Mouse (Mus musculus) kidney, adult 11 months (tissue): ENCODE results near the gene Gm14401.
"Not testable (repeated sequence)": the region's sequence is repeated elsewhere in the genome, so short reads cannot be mapped to it uniquely, and the experiment has no call there.

Source experiments
- DNase-seq: peaks from one replicate; pipeline ENCODE4 v3.0.0; 2022

Gene Gm14401

DNA sequence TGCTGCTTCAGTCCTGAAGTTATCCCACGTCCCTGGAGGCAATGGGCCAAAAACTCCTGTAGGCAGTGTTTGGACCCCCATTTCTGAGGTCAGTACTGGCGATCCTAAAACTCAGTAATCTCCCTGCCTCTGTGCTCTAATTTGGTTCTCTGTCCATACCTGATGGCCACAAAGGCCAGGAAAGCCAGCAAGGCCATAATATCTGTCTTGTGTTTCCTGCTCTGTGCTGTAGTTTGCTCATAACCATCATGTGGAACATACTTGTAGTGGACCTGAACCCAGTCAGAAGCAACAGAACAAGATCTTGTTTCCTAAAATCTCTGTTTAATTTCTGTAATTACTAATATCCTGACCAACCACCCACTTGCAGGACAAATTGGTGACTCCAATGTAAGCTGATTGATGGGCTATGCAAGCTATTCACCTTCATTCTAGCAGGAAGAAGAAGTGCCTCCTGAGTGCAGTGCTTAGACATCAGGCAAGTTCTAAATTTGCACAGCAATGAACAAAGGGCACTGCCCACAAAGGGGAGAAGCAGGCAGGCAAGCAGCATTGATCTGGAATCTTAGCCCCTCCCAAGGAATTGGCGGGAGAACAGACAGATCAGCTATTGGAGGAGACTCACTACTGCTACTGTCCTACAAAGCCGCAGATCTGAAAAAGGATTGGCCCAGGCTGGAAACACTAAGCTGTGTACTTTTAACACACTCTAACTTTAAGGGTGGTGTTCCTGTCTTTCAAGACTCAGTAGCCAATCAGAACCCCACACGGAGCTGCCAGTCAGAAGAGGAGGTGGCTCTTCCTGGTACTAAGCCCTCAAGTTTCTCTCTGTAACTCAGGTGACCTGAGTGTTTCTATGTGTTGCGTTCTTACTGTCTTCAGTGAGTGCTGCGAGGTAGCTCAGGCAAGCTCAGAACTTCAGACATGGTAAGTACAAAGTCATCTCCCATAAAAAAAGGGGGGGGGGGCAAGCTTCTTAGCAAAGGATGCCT lies at the start of gene Gm14401:
Gene Gm14401, plus strand, starts transcription at position 889 of the 992 bp plus-strand sequence.
- DNase-seq: not testable (repeated sequence)

DNA sequence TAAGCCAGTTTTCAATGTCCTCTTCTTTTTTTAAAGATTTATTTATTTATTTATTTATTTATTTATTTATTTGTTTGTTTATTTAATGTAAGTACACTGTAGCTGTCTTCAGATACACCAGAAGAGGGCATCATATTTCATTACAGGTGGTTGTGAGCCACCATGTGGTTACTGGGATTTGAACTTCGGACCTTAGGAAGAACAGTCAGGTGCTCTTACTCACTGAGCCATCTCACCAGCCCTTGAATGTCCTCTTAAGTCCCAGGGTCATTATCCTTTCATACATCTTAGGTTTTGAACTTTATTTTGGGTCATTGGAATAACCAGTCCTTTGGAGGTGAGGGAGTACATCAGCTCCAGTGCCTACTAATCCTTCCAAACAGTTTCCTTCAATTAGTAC lies 1.3 kb upstream of the Gm14401 start:
- DNase-seq: not testable (repeated sequence)

DNA sequence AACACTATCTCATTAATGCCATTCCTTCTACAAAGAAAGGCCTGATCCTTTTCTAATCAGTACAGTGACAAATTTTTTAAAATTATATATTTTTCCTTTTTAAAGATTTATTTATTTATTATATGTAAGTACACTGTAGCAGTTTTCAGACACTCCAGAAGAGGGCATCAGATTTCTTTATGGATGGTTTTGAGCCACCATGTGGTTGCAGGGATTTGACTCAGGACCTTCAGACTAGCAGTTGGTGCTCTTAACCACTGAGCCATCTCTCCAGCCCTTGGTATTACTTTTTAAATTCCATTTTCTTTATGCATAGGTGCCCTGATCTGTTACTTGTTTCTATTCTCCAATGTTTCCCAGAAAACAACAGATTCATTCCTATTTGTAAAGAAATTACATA lies 895 bp downstream of the Gm14401 start:
- not testable (repeated sequence) for DNase-seq

DNA sequence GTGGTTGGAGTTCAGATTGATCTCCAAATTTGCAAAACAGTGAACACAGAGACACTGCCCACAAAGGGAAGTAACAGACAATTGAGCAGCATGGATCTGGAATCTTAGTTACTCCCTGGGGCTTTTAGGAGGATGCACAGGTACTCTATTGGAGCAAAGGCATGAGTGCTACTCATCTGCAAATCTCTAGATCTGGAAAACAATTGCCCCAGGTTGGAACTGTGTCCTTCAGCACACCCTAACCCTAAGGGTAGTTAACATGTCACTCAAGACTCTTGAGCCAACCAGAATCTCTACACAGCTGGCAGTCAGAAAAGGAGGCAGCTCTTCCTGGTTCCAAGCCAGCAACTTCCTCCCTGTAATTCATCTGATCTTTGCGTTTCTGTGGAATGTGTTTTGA lies 5.7 kb downstream of the Gm14401 start:
- DNase-seq: not testable (repeated sequence)

DNA sequence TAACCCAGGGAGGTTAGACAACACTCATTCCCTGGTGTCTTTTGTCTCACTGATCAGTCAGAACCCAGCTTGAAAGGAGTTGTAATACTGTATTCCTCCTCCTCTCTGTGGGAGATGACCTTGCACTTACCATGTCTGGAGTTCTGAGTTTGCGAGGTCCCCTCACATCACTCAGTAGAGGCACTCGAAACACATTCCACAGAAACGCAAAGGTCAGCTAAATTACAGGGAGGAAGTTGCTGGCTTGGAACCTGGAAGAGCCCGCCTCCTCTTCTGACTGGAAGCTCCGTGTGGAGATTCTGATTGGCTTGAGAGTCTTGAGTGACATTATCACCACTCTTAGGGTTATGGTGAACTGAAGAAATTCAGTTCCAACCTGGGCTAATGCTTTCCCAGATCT lies 35.0 kb downstream of the Gm14401 start:
- DNase-seq: not testable (repeated sequence)

DNA sequence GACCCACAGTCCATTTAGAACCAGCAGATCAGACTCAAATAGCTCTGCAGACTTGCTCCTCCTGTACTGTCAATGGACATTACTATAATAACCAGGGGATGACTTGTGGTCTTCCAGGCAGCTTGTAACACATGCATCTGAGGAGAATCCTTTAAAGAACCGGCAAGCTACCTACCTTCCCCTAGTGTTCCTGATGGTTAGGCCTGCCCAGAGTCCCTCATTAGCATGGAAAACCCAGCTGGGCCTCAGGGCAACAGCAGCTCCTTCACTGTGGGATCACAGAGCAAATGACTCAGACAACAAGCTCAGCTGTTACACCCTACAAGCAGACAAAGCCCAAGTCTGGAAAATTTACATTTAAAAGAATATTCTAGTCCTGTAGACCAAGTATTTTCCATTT lies 55.0 kb downstream of the Gm14401 start:
- not testable (repeated sequence) for DNase-seq
